Mouse (Mus musculus): Measurements from ENCODE around the gene Mrpl53.

Gene Mrpl53

DNA sequence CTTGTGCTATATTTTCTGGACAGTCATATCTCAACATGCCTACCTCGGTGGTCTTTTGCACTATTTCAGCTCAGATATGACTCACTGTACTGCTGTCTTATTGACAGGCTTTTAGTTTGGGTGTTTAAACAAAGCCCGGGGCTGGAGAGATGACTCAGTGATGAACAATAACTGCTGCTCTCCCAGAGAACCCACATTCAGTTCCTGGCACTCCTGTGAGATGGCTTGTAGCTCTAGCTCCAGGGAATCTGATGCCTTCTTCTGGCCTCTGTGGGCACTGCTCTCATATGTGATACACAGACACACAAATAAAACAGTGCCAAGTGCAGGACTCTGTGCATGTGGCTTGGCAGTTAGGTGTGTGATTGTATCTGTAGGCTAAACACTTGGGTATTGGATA, 36.4 kb downstream of the Mrpl53 start:
- DNase-seq (ENCODE audit: low read depth, low spot score): no peak

DNA sequence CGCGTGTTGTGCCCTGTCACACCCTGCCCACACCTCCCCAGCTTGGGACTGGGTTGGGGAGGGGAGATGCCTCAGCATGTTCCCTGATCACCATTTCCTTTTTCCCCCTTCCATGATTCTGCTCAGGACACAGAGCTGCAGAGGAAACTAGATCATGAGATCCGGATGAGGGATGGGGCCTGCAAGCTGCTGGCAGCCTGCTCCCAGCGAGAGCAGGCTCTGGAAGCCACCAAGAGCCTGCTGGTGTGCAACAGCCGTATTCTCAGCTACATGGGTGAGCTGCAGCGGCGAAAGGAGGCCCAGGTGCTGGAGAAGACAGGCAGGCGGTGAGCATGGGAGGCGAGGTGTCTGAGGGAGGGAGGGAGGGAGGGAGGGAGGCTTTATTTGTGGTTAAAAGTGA, 37.0 kb downstream of the Mrpl53 start:
- no peak for DNase-seq (ENCODE audit: low read depth, low spot score)

DNA sequence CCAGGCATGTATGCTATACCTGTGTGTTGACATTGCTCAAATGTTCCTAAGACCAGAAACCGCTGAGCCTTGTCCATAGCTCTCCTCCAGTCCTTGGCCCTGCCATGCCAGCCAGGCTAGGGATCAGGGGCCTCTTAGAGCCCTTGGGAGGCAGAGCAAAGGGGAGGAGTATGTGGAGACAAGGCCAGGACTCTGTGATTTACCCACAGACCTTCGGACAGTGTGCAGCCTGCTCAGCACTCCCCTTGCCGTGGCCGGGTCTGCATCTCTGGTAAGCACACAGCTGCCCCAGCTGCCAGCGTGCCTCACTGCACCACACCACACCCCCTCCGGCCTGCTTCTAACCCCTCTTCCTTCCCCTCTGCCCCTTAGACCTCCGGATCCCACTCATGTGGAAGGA, 38.4 kb downstream of the Mrpl53 start:
- DNase-seq (ENCODE audit: low read depth, low spot score): no peak

DNA sequence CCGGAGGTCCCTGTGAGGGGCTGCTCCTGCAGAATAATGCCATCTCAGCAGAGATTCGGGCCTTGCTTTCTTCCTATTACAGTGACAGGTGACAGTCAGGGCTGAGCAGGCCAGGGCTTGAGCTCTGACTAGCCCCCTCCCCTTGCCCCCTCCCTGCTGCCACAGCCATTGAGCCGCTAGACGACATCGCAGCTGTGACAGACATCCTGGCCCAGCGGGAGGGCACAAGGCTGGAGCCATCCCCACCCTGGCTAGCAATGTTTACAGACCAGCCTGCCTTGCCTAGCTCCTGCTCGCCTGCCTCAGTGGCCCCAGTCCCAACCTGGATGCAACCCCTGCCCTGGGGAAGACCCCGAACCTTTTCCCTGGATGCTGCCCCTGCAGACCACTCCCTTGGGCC, 42.9 kb downstream of the Mrpl53 start:
- no peak for DNase-seq (ENCODE audit: low read depth, low spot score)

DNA sequence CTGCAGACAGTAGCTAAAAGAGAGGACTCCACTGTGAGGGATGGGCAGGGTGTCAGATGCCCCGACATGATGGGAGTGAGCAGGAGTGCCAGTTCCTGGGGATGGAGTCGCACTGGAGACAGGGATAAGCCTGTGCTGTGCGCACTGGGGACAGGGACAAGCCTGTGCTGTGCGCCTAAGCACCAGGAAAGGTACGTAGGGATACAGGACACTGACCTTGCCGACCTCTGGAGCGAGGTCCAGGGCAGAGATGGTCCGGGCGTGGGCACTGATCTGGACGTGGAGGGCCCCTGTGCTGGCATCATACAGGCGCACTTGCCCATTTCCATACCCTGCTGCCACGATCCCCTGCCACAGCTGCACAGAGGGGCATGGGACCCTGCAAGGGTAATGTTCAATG, 44.2 kb downstream of the Mrpl53 start:
- DNase-seq (ENCODE audit: low read depth, low spot score): no peak

DNA sequence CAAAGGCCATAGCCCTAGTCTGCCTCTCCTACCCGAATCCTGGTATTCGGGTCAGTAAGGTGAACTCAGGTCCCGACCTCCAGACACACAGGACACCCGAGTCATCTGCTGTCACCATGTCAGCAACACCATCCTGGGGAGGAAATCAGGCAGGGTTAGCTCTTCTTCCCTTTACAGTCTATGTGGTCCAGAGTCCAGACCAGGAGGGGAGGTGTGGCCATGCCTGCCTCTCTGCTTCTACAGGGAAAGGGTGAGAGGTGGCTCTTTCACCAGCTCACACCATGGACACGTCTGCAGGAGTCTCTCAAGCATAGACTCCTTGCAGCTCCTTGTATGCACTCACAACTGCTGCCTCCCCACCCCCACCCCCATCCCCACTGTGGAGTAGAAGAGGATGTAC, 44.6 kb downstream of the Mrpl53 start:
- DNase-seq (ENCODE audit: low read depth, low spot score): no peak

DNA sequence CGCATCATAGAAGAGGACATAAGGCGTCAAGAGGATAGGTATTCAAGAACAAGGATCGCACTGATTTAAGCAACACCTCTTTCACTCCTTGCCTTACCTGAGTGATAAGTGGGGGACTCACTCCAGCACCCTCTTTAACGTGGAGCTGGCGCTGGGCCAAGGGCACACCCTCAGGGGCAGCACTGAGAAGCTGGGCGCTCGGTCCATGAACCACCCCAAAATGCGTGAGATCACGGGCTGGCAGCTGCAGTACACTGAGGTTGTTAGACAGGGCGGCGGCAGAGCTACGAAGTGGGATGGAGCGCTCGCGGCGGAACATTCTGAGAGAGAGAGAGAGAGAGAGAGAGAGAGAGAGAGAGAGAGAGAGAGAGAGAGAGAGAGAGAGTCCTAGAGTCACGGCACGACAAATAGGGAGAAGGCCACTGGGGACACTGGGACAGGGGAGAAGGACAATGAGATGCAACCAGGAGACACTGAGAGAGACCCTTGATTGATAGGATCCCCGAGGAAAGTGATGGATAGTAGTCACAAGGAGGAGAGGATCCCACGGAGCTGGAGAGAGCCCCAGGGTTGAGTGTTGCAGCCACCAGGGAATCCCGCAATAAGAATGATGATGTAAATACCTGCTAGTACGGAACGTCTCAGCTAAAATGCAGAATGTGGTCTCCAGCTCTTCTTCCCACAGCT, 46.9 kb downstream of the Mrpl53 start:
- no peak for DNase-seq (ENCODE audit: low read depth, low spot score)

DNA sequence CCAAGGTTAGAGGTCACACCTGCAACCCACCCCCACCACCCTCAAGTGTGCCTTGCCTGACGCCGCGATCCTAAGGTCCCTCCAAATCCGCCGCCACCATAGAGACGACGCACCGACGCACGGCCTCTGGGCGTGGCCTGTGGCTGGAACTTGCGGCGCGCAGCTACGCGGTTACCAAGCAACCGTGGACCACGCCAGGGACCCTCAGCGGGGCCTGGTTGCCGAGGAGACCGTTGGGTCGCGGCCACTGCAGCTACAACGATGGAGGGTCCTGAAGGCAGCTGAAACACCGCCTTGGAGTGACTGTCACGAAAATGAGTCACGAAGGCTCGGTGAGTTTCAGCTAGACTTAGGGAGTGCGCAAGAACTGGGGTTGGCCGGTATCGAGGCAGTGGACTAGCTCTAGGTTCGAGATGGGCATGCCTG, 47.4 kb downstream of the Mrpl53 start, which contains the start of the genes Wdr54 and 1700003E16Rik:
Gene Wdr54 (minus strand): TSS at position 139 of the 426 bp plus-strand sequence.
Gene 1700003E16Rik (plus strand): TSS at position 146 of the 426 bp plus-strand sequence.
- peak; percentile 80 for DNase-seq (ENCODE audit: low read depth, low spot score)

DNA sequence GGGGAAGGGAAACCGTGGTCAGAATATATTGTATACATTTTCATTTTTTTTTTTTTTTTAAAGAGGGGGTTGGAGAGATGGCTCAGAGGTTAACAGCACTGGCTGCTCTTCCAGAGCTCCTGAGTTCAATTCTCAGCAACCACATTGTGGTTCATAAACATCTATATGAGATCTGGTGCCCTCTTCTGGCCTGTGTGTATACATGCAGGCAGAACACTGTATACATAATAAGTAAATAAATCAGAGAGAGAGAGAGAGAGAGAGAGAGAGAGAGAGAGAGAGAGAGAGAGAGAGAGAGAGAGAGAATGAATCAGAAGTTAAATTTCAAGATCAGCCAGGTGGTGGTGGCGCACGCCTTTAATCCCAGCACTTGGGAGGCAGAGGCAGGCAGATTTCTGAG, 50.6 kb downstream of the Mrpl53 start:
- DNase-seq (ENCODE audit: low read depth, low spot score): peak; percentile 67
